In genomic region chr6:53963906-53964496, GRCm38 (mm10) we compare ENCODE assay signal across 19 mouse cellular contexts. TPM values are rescaled to one million over a fixed set of nuclear protein-coding genes. Genes with fewer than 3 reads are reported as not detected.
DNase-seq lines count a peak whose midpoint lies in the region; ATAC-seq lines count a peak whose summit lies in the region.
"Had no signal": no experiment of that assay in that cellular context is flagged by ENCODE, and none has a peak within 500 bp of the region (broad histone marks: within the 10 kb centered on the region; RNA-seq: fewer than 3 reads in every experiment).

No protein-coding gene starts in this region.

- no peaks in the 10 kb centered on the region for H3K4me1 ChIP-seq in embryonic facial prominence, embryonic 11.5 days (ENCODE audit: control insufficient read depth, insufficient read depth, low read length)
- 0 out of 2 replicates have a peak, but pooled peaks cover 9% of the 10 kb centered on the region for H3K4me1 ChIP-seq in kidney, embryonic 16.5 days (ENCODE audit: insufficient read depth, low read length)
- peaks cover 24% of the 10 kb centered on the region for H3K4me1 ChIP-seq in limb, embryonic 13.5 days

- no peak overlapping the region for H3K4me2 ChIP-seq in embryonic facial prominence, embryonic 11.5 days (ENCODE audit: low read depth, low read length)
- no peak overlapping the region for H3K4me2 ChIP-seq in kidney, embryonic 16.5 days (replicated peaks; ENCODE audit: low read depth, low read length)
- H3K4me2 ChIP-seq in limb, embryonic 13.5 days (replicated peaks), result no peak overlapping the region
- H3K4me2 ChIP-seq: forebrain, embryonic 13.5 days; midbrain, embryonic 12.5 days had no signal

- DNase-seq in kidney, adult 11 months, result peak; percentile 43
- no peak for DNase-seq in kidney, adult 18-20 months
- peak; percentile 75 for DNase-seq in embryonic facial prominence, embryonic 11.5 days (ENCODE audit: low spot score)
- no peak for DNase-seq in spleen, postnatal 10 days (ENCODE audit: low spot score in 2 of 2)
- no peak for DNase-seq in cerebellum, adult 9-10 months
- DNase-seq: cerebellum, postnatal 25 days; gastrocnemius, adult 2 months; heart, postnatal 4 days; left cerebral cortex, postnatal 4 days; right cerebral cortex, postnatal 14 days had no signal

- no peaks in the 10 kb centered on the region for H3K36me3 ChIP-seq in embryonic facial prominence, embryonic 11.5 days (replicated peaks; ENCODE audit: control insufficient read depth, insufficient read depth, low read depth, low read length)
- H3K36me3 ChIP-seq in kidney, embryonic 16.5 days (ENCODE audit: insufficient read depth, low read length), result no peaks in the 10 kb centered on the region
- no peaks in the 10 kb centered on the region for H3K36me3 ChIP-seq in limb, embryonic 13.5 days
- H3K36me3 ChIP-seq: heart, embryonic 10.5 days; midbrain, embryonic 12.5 days had no signal

- no peak overlapping the region for H3K4me3 ChIP-seq in embryonic facial prominence, embryonic 11.5 days (ENCODE audit: low read depth, low read length)
- no peak overlapping the region for H3K4me3 ChIP-seq in kidney, embryonic 16.5 days (ENCODE audit: low read length)
- H3K4me3 ChIP-seq in limb, embryonic 13.5 days, result no peak overlapping the region
- H3K4me3 ChIP-seq: forebrain, embryonic 13.5 days; gastrocnemius, adult 2 months; heart, embryonic 10.5 days; midbrain, embryonic 12.5 days; myocyte had no signal

- H3K9me3 ChIP-seq in embryonic facial prominence, embryonic 11.5 days (replicated peaks; ENCODE audit: control insufficient read depth, low read length), result no peaks in the 10 kb centered on the region
- H3K9me3 ChIP-seq in kidney, embryonic 16.5 days (ENCODE audit: low read length), result no peaks in the 10 kb centered on the region
- no peaks in the 10 kb centered on the region for H3K9me3 ChIP-seq in limb, embryonic 13.5 days
- H3K9me3 ChIP-seq: forebrain, embryonic 13.5 days; heart, embryonic 10.5 days; midbrain, embryonic 12.5 days had no signal

- 57% methylated on average over 5 of the region's 5 CpGs for WGBS in embryonic facial prominence, embryonic 11.5 days
- WGBS in kidney, embryonic 16.5 days, result 61% methylated on average over 5 of the region's 5 CpGs
- WGBS in limb, embryonic 13.5 days, result 44% methylated on average over 5 of the region's 5 CpGs

- H3K27me3 ChIP-seq in embryonic facial prominence, embryonic 11.5 days (ENCODE audit: control insufficient read depth, insufficient read depth, low read length), result no peaks in the 10 kb centered on the region; the same call in 1 of the 2 replicates
- H3K27me3 ChIP-seq in kidney, embryonic 16.5 days (ENCODE audit: insufficient read depth, low read length), result no peaks in the 10 kb centered on the region
- no peaks in the 10 kb centered on the region for H3K27me3 ChIP-seq in limb, embryonic 13.5 days
- H3K27me3 ChIP-seq: CH12.LX; forebrain, embryonic 13.5 days; midbrain, embryonic 12.5 days had no signal

- H3K27ac ChIP-seq in embryonic facial prominence, embryonic 11.5 days (replicated peaks; ENCODE audit: low read depth, low read length), result no peak overlapping the region
- H3K27ac ChIP-seq in kidney, embryonic 16.5 days (ENCODE audit: low read length), result peak overlapping the region; percentile 47; the same call in 1 of the 2 replicates
- H3K27ac ChIP-seq in limb, embryonic 13.5 days, result no peak overlapping the region
- H3K27ac ChIP-seq: forebrain, embryonic 13.5 days; gastrocnemius, adult 2 months; heart, embryonic 10.5 days; midbrain, embryonic 12.5 days had no signal

- H3K9ac ChIP-seq in embryonic facial prominence, embryonic 11.5 days (replicated peaks; ENCODE audit: low read length), result no peak overlapping the region
- no peak overlapping the region for H3K9ac ChIP-seq in kidney, embryonic 16.5 days (replicated peaks; ENCODE audit: low read length)
- H3K9ac ChIP-seq in limb, embryonic 13.5 days, result no peak overlapping the region
- H3K9ac ChIP-seq: forebrain, embryonic 13.5 days; midbrain, embryonic 12.5 days had no signal

- ATAC-seq in embryonic facial prominence, embryonic 11.5 days (replicated peaks; ENCODE audit: insufficient number of reproducible peaks, low FRiP score, low TSS enrichment, low read depth), result 0 out of 2 replicates have a peak, but pooled peaks have one; percentile 67
- peak; percentile 47; the same call in 1 of the 2 replicates for ATAC-seq in kidney, embryonic 16.5 days (ENCODE audit: low FRiP score, low TSS enrichment)
- 0 out of 2 replicates have a peak, but pooled peaks have one; percentile 51 for ATAC-seq in limb, embryonic 13.5 days (ENCODE audit: low FRiP score, low read depth)
- ATAC-seq: activated CD4-positive, CD25-positive, alpha-beta regulatory T cell, adult 4 months; forebrain, embryonic 13.5 days had no signal

RNA-seq across cellular contexts. Expression of gene Cpvl, which starts 14.5 kb away (rescaled TPM):
- polyA plus RNA-seq in embryonic facial prominence, embryonic 11.5 days (2014; fragmentation: Nextera tagmentation; extraction: Ambion mirVana), result 0.18 TPM in 1 of 2 replicates, not detected in the other
- polyA plus RNA-seq in kidney, embryonic 16.5 days (2015; fragmentation: Nextera tagmentation; extraction: Ambion mirVana), result 0.35 TPM in 2 replicates
- polyA plus RNA-seq in limb, embryonic 13.5 days (2015; fragmentation: Nextera tagmentation; extraction: Ambion mirVana), result 0.63 and 0.88 TPM in 2 replicates
- polyA plus RNA-seq: activated CD4-positive, CD25-positive, alpha-beta regulatory T cell, adult 4 months; forebrain, embryonic 13.5 days; heart, embryonic 10.5 days; liver, embryonic 16.5 days; midbrain, embryonic 12.5 days; myocyte had no signal

Comparison
In these comparisons a context has a peak if more than half of its experiments do, and no peak if none do; other contexts are left out.
1. DNase-seq: peak in kidney, adult 11 months (single experiment) and embryonic facial prominence, embryonic 11.5 days (single experiment); none in kidney, adult 18-20 months (single experiment), spleen, postnatal 10 days (0 of 2) and cerebellum, adult 9-10 months (single experiment).
2. Peak in every context shown above with its lines, with median percentiles within 50 percentile points of each other: ATAC-seq.